Mouse (Mus musculus) left cerebral cortex, postnatal 14 days (tissue): ENCODE results near the gene Samd4b. TPM values are rescaled to one million over a fixed set of nuclear protein-coding genes. Genes with fewer than 3 reads are reported as not detected.

Experiments used
- DNase-seq, 2 experiments: peaks; one replicate each; pipeline ENCODE4 v3.0.0; 2021 to 2022; ENCODE audit warnings: low spot score in 2 of 2, mixed read lengths in 1 of 2
- intact Hi-C: fragments of 180-260 bp; cut with DNase I; formaldehyde crosslinking; loops from one replicate; pipeline ENCODE4 v1.15.1; 2025
- total RNA-seq, 2 experiments: library from RNA; stranded (reverse); gene quantifications; 2 replicates each; pipeline ENCODE4 v1.2.3; 2021

Samd4b gene
- total RNA-seq, 2 experiments from 2014 or later = 59.8 to 61.6 TPM

- intact Hi-C loops = no loop called here
- peak; percentile 91 to 97 for DNase-seq
Observed at GRCm38 (mm10) chr7:28464416-28465212, 133.3 kb downstream of the Samd4b start.

DNA sequence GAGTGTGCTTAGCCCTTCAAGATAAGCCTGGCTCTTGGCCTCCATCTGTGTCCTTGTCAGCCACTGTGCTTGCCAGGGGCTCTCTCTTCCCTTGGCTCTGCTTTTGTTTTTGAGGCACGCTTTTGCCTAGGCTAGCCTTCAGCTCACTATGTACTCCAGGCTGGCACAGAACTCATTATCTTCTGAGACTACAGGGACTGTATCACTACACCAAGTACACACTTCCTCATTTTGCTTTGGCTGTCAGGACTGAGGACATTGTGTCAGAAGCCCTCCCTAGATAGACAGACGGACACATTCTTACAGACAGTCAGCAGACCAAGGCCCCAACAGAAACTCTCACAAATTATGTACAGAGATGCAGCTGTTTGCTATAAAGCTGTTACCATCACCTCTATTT is 135.2 kb downstream of the Samd4b start:
- intact Hi-C loops = no loop called here
- no peak for DNase-seq

DNA sequence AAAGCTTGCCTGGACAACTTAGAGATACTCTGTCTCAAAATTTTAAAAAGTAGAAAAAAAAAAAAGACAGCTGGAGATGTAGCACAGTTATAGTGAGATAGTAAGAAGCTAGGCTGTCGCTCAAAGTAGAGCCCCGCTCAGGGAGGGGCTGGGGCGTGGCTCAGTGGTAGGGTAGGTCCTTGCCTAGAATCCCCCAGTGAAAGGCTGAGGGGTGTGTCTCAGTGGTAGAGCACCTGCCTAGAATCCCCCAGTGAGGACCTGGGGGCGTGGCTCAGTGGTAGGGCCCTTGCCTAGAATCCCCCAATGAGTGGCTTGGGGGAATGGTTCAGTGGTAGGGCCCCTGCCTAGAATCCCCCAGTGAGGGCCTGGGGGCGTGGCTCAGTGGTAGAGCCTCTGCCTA is 137.6 kb downstream of the Samd4b start:
- intact Hi-C loops = no loop called here

GRCm38 (mm10) chr7:28452361-28453005 is 145.5 kb downstream of the Samd4b start:
- intact Hi-C loops = no loop called here
- no peak for DNase-seq

More for the DNA sequence above, 137.6 kb downstream of the Samd4b start:
- no peak for DNase-seq

- intact Hi-C loops = no loop called here
Observed at GRCm38 (mm10) chr7:28451531-28452360, 146.2 kb downstream of the Samd4b start, which contains the start of gene Lrfn1. Gene Lrfn1, plus strand, starts transcription at chr7:28451980.

DNA sequence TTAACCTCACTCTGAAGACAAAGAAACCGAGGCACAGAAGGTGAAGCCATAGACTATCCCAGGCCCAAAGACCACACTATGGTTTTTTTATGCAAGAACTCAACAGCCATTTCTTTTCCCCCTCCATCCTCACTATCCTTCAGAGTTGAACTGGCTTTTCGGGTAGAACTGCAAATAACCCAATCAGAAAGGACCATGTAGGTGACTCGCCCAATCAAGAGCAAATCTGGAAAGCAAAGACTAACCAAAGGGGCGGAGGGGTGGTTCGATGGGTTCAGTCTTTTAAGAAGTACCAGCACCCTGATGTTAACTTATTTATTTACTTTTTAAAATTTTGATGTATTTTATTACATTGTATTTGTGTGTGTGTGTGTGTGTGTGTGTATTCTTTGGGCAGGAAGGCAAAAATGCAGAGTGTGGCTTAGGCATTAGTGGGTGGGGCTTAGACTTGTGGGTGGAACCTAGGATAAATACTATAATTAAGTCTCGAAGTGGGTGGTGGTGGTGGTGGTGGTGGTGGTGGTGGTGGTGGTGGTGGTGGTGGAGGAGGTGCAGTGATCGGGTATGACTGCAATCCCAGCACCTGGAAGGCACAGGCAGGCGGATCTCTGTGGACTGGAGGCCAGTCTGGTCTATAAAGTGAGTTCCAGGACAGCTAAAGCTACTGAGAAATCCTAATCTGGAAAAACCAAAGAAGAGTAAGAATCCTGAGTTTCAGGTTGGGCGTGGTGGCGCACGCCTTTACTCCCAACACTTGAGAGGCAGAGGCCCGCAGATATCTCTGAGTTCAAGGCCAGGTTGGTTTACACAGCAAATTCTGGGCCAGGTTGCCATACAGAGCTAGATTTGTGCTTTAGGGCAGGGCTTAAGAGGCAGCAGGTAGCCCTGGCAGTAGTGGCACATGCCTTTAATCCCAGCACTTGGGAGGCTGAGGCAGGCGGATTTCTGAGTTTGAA is 149.8 kb downstream of the Samd4b start:
- no peak for DNase-seq

More at GRCm38 (mm10) chr7:28451531-28452360, 146.2 kb downstream of the Samd4b start, which contains the start of gene Lrfn1:
- DNase-seq = peak in 1 of 2 experiments; percentile 24

DNA sequence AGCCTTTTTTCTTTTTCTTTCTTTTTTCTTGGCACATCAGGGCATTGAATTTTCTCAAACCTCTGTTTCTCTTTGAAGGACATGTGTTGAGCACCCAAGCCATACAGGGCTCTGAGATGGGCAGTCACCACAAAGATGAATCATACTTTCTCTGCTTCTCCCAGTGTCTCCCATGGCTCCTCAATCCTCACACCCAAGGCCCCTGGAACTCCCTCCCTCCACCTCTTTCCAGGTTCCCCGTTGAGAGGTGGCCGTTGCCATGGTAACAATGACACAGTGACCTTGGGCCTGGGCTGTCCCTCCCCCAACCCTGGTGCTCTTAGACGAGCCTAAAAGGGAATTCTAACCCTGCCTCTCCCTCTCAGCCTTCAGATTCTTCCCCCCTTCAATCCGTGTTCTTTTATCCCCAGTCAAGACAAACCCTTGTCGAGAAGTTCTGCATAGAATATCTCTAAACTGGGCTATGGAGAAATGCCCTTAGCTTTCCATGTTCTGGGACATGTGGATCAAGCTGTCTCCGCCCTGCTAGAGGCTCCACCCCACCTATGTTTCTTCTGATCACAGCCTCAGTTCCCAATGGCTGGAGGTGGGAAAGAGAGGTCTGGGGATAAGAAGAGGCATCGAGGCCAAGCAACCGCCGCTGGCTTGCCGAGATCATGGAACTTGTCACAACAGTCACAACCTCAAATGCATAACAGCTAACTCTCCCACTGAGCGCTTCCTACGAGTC is 150.7 kb downstream of the Samd4b start:
- intact Hi-C loops = loop anchor here (5.0 kb wide), 1 partner anchor 80 kb away; no protein-coding TSS in a partner anchor
- no peak for DNase-seq

More for the DNA sequence above, 149.8 kb downstream of the Samd4b start:
- intact Hi-C loops = loop anchor here (5.0 kb wide), 1 partner anchor 79 kb away; no protein-coding TSS in a partner anchor

- peak; percentile 70 to 87 for DNase-seq
- intact Hi-C loops = loop anchor here (1.0 to 5.0 kb wide), 2 partner anchors 81 to 155 kb away; no protein-coding TSS in a partner anchor
Observed at GRCm38 (mm10) chr7:28446446-28446845, 151.5 kb downstream of the Samd4b start.

DNA sequence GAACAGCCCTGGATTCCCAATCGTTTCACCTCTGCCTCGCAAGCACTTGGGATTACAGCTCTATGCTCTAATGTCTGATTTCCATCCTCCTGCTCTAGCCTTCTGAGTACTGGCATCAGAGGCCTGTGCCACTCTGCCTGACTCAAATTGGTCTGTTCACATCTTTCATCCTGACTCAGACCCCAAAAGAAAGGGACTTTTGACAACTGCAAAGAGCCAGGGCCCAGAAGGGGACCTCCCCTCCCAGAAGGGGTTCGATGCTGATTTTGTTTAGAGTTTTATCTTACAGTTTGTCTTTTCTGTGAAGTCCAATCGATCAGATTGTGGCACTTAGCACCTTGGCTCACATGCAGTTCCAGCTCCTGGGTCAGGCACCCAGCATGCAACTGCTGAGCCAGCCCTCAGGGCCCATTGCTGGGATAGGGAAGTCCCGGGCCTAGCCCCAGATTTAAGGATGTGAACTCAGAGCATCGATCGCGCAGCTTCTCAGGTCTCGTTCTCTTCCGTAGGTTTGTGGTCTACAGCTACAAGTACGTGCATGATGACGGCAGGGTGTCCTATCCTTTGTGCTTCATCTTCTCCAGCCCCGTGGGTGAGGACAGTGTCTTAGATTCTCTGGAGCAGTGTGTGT is 153.5 kb downstream of the Samd4b start:
- intact Hi-C loops = no loop called here
- no peak for DNase-seq

DNA sequence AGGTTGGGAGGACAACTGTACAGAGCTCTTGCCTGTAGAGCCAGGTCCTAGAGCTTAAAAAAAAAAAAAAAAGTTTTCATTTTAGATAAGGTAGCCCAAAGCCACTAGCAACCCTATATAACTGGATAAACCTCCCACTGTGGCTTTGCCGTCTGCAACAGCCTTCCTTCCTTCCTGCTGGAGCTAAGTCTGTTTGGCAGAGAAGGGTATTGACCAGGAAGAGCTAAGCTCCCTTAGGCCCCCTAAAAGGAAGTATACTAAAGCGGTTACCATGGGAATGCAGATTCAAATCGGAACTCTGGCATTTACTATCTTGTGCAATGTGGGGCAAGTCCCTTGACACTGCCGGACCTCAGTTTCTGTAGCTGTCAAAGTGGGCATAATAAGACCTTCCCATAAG is 155.3 kb downstream of the Samd4b start:
- no peak for DNase-seq
- intact Hi-C loops = no loop called here

DNA sequence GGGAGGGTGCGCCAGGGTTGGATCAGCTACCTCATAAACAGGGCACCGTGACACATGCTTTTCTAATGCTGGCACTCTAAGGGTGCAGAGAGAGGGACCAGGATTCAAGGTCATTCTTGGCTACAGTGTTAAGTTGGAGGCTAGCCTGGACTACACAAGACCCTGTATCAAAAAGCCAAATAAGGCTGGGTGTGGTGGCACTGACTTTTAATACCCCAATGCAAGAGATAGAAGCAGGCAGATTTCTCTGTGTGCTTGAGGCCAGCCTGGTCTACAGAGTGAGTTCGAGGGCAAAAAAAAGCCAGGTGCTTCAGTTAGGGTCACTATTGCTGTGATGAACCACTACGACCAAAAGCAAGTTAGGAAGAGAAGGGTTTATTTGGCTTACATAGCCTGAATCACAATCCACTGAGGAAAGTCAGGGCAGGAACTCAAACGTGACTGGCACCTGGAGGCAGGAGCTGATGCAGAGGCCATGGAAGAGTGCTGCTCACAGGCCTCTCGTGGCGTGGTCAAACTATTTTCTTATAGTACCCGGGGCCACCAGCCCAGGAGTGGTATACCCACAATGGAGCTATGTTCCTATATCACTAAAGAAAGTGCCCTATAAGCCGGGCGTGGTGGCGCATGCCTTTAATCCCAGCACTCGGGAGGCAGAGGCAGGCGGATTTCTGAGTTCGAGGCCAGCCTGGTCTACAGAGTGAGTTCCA is 156.0 kb downstream of the Samd4b start:
- intact Hi-C loops = no loop called here
- DNase-seq = no peak

- DNase-seq = peak in 1 of 2 experiments; percentile 22
Observed at GRCm38 (mm10) chr7:28440739-28441138, 157.2 kb downstream of the Samd4b start.

GRCm38 (mm10) chr7:28438771-28439170 is 159.2 kb downstream of the Samd4b start:
- intact Hi-C loops = no loop called here
- DNase-seq = no peak

More at GRCm38 (mm10) chr7:28440739-28441138, 157.2 kb downstream of the Samd4b start:
- intact Hi-C loops = no loop called here

DNA sequence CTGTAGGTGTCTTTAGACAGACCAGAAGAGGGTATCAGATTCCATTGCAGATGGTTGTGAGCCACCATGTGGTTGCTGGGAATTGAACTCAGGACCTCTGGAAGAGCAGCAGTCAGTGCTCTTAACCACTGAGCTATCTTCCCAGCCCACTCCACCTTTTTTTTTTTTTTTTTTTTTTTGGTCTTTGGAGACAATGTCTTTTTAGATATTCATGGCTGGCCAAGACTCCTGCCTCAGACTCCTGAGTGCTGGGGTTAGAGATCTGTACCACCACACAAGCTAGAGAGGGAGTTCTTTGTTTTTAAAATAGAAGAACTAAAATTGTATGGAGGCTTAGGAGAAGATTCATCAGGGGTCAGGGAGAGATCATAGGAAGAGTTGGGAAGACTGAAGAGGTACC is 160.0 kb downstream of the Samd4b start:
- no peak for DNase-seq
- intact Hi-C loops = loop anchor here (2.0 kb wide), 2 partner anchors 163 to 289 kb away; no protein-coding TSS in a partner anchor

DNA sequence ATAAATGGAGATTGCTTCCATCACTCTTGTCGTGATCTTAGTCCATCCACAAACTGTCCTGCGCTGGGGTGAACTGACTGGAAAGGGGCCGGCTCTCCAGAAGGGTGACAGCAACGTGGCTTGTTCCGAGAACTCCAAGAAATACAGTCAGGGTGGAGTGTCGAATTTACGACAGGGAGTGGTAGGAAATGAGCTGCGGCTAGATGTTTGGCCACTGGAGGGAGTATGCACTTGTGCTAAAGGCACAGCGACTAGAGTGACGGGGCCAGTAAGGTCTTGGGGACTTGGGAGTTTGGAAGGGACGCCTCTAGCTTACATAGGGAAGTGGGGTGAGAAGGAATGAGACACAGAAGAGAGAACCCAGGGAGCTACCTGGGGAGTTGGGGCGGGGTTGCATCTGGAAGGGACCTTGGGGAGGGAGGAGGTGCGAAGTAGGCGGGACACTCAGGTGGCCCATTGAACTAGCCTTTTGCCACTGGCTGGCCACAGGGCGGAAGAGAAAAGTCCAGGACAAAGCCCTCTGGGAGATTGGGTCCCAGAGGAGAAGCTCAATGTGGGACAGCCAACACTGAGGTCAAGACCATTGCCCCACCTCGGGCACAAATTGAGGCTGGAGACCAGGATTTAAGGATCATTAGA is 160.9 kb downstream of the Samd4b start, which contains the start of gene Gmfg:
Gmfg (plus strand) TSS at position 516 of the 639 bp plus-strand sequence.
- peak; percentile 82 to 87 for DNase-seq
- intact Hi-C loops = loop anchor here (2.0 kb wide), 2 partner anchors 164 to 290 kb away; no protein-coding TSS in a partner anchor
